Mouse (Mus musculus): ENCODE measurements around the gene Kif1b.
A peak's percentile ranks its signal among the peaks of the same experiment; 100 is the strongest.
"Not testable (repeated sequence)": the region's sequence is repeated elsewhere in the genome, so short reads cannot be mapped to it uniquely, and the experiment has no call there.

The Kif1b gene

DNA sequence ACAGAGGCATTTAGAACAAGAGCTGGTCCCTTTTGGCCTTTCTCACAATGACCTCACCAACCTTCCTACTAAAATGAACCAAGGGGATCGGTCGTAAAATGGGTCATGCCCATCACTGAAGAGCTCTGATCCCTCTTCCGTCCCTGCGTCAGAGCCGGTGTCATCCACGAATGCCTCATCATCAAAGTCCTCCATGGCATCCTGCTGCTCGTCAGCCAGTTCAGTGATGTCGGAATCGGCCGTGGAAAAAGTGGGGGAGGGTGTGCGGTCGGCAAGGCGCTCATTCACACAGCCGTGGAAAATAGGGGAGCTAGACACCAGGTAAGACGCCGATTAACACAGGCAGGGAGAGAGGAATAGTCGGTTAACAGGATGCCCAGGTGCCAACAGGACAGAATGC, 87.0 kb downstream of the Kif1b start:
- DNase-seq (ENCODE audit: low read depth, low spot score) = peak; percentile 59

DNA sequence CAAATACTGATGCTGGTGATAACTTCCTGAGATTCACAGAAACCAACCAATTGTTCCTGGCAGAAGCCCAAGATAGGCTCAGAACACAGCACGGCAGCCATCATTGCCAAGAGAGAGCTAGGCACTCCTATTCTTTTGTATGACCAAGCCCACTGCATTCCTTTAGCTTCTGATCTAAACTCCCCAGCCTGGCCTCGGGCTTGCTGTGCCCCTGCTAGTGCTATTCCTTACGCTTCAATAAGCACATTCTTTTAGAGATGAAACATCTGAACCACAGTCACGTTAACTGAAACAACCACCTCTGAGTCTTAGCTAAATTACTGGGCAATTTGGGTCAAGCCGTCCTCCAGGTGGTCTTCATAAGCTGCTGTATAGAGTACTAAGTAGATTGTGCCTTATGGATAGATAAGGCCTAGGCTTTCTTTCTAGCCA, 87.4 kb downstream of the Kif1b start:
- peak; percentile 88 for DNase-seq (ENCODE audit: low read depth, low spot score)

DNA sequence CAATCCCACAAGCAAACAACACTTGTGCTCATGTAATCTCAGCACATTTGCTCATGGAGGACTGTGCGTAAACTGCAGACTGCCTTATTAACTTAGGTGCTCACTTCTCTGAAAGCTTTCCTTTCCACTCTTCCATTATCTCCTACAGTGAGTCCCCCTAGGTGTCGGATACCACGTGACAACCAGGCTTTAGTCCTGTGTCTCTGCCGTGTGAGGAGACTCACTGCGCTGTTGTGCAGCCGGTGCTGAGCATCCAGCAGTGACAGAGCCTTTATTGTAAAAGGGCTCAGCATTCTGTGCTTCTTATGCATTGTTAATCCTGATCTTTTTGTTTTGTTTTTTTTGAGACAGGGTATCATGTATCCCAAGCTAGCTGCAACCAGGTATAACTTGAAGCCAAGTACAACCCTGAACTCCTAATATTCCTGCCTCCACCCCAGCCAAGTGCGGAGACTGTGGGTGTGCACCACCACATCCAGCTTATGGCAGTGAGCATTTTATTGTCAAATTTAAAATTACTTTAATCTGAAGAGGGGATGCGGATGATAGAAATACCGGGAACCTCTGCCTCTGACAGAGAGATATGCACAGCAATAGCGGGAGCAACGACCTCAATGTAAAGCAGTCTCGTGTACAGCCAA, 88.0 kb downstream of the Kif1b start:
- peak; percentile 46 for DNase-seq (ENCODE audit: low read depth, low spot score)

DNA sequence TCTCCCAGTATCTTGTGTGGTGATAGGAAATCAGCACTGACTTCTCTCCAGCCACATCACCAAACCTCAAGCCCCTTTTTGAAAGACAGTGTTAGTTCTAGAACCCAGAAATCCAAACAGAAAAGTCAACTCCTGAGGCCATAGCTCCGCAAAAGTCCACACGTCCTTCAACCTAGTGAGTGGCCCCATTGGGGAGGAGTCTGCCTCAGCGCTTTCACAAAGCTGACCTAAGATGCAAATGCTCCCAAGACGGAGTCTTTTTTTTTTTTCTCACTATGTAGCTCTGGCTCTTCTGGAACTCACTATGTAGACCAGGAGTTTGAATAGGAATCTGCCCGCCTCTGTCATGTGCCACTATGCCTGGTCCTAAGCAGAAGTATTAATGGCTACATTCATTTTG, 89.0 kb downstream of the Kif1b start:
- DNase-seq (ENCODE audit: low read depth, low spot score) = no peak

DNA sequence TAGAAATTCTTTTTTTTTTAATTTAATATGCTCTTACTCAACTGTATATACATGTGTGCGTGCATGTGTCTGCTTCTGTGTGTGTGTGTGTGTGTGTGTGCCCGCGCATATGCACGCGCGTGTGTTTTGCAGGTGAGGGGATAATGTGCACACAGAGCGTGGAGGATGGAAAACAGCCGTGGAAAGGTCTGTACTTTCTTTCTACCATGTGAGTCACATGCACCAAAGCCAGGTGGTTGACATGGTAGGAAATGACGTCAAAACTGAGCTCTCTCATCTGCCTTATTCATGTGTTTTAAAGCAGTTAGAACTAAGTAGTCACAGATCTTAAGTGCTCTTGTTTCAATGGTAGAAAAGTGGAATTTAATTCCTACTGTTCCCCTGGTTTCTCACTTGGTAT, 91.5 kb downstream of the Kif1b start:
- no peak for DNase-seq (ENCODE audit: low read depth, low spot score)

DNA sequence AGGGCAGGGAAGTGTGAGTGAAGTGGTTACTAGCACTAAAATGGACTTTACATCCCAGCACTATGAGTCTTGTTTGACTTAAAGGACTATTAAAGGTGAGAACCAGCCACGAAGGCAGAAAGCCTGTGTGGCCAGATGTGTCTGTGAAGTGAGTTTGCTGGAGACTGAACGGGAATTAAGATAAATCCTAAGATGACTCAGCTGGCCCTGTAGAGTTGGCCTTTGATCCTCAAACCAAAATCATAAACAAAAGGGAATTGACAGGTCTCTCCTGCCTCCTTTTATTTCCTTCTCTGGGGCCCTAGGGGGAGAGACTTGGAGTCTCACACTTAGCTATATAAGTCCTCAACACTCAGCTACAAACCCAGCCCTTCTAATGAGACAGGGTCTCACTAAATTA, 92.1 kb downstream of the Kif1b start:
- DNase-seq (ENCODE audit: low read depth, low spot score) = no peak

DNA sequence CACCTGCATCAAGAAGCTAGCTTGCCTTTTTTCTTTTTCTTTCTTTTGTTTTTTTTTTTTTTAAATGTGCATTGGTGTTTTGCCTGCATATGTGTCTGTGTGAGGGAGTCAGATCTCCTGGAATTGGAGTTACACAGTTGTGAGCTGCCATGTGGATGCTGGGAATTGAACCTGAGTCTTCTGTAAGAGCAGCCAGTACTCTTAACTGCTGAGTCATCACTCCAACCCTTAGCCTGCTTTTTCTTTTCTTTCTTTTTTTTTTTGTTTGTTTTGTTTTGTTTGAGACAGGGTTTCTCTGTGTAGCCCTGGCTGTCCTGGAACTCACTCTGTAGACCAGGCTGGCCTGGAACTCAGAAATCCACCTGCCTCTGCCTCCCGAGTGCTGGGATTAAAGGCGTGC, 93.0 kb downstream of the Kif1b start:
- not testable (repeated sequence) for DNase-seq (ENCODE audit: low read depth, low spot score)

DNA sequence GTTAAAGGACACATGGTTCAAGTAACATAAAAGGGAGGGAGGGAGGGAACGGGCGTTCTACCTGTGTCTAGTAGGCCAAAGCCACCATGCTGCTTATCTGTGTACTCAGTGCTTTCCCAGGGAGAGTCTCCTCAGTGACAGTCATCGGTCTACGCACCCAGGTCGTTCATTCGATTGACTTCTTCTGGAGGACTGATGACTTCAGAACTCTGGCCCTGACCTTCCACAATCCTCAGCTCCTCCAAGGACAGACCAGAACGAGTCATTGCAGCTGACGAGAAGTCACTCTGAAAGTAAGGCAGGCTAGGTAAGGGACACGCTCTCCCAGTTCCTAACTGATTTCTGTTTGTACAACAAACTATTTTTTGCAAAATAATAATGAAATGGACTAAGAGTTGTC, 94.0 kb downstream of the Kif1b start:
- DNase-seq (ENCODE audit: low read depth, low spot score) = no peak

DNA sequence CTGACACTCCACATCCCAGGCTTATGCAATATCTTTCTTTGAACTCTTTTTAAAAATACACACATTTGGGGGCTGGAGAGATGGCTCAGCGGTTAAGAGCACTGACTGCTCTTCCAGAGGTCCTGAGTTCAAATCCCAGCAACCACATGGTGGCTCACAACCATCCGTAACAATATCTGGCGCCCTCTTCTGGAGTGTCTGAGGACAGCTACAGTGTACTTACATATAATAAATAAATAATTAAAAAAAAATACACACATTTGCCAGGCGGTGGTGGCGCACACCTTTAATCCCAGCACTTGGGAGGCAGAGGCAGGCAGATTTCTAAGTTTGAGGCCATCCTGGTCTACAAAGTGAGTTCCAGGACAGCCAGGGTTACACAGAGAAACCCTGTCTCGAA, 96.1 kb downstream of the Kif1b start:
- DNase-seq (ENCODE audit: low read depth, low spot score) = not testable (repeated sequence)

DNA sequence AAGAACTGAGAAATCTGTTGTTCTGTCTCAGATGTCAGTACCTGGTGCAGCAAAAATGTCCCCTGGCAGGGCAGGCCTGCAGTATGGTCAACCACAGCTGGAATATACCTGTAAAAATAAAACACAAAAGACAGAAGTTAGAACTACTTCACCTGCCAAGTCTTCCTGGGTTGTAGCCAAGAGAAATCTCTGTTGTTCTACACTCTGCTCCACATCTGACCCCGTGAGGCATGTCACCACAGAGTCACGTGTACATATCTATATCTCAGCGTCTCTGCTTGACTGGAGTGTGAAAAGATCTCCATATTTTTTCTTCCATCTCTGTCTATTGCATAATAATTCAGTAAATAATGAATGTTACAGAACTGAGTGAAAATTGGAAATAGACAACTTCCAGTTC, 105.0 kb downstream of the Kif1b start:
- DNase-seq (ENCODE audit: low read depth, low spot score) = no peak

DNA sequence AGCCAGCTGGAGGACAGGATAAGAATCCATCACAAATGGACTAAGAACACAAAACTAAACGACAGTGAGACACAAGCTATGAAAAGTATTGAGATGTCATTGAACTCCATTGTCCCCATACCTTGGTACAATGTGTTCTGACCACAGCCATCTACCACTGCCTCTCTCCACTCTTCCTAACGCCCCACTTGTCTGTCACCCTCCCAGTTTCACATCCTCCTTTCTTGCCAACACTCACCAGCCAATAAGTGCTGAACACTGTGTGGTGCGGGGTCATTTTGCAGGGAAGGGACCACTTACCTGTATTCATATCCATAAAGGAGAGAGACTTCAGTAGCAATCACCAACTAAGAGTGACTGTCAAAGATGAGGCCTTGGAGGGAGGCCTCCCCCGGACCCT, 106.4 kb downstream of the Kif1b start:
- DNase-seq (ENCODE audit: low read depth, low spot score) = no peak

DNA sequence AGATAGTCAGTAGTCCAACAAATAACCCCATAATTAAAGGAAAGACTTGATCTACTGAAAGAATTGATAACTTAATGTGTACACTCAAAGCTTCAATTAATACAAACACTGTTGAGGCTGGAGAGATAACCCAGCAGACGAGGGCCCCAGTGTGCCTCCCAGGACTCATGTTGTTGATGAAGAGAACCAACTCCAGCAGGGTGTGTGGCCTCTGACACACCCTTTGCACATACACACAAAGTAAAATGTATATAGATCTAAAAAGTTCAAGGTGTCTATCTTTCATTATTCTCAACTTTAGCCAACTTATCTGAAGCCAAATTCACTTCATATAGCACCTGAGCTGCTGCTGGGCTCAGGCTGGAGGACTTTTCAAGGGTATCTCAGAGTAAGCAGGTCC, 110.3 kb downstream of the Kif1b start:
- no peak for DNase-seq (ENCODE audit: low read depth, low spot score)

DNA sequence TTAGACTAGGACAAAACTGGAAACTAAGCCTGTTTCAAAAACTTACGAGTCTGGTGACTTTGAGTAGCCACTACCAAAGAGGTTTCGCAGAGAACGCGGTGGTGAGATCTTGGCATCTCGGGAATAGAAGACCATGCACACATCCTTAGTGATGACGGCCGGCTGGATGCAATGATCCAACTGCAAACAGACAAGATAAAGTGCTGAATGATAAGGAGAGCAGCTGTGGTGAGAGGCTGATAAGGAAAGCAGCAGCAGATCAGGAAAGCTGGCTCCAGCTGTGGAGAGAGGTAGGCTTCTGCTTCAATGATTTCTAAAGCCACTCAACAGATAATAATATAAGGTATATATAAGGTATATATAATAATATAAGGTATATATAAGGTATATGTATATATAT, 116.4 kb downstream of the Kif1b start:
- DNase-seq (ENCODE audit: low read depth, low spot score) = no peak

DNA sequence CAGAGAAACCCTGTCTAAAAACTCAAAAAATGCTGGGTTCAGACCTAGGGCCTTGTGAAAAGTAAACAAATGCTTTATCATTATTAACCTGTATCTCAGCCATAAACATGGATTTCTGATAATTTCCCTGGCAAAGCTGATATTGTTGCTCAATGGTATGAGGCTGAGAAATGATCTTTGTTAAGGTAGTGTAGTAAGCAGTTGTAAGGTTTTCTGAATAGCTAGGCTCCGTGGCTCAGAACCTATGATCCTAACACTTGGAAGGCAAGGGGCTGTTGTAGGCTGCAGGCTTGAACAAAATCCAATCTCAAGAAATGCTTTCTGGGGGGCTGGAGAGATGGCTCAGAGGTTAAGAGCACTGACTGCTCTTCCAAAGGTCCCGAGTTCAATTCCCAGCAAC, 118.9 kb downstream of the Kif1b start:
- DNase-seq (ENCODE audit: low read depth, low spot score) = no peak

DNA sequence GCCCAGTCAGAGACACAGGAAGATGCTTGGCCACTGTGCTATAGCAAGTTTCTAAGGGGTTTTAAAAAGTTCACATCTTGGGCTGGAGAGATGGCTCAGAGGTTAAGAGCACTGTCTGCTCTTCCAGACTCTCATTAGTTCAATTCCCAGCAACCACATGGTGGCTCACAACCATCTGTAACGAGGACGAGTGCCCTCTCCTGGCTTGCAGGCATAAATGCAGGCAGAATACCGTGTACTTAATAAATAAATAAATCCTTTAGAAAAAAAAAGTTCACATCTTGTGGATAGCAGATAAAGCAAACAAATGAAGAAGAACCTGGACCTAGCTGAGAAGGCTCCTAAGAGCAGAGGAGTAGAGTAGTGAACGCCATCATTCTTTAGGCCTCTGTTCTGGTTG, 124.7 kb downstream of the Kif1b start:
- DNase-seq (ENCODE audit: low read depth, low spot score) = peak; percentile 52

DNA sequence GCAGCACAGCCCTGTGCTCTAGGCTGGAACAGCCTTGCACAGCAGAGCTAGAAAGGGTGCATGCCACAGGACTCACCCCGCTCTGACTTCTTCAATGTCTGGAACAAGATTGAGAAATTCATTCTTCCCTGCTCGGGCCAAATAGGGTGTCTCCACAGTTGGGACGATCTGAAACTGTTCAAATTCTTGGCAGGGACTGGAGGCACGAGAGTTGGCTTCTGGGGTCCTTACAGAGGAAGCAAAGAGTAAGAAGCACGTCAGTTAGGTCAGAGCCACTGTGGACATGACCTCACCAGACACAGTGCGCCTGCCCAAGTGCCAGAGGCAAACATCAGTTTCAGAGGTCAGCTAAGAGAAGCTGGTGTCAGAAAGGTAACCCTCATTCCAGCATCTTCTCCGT, 125.3 kb downstream of the Kif1b start:
- no peak for DNase-seq (ENCODE audit: low read depth, low spot score)

DNA sequence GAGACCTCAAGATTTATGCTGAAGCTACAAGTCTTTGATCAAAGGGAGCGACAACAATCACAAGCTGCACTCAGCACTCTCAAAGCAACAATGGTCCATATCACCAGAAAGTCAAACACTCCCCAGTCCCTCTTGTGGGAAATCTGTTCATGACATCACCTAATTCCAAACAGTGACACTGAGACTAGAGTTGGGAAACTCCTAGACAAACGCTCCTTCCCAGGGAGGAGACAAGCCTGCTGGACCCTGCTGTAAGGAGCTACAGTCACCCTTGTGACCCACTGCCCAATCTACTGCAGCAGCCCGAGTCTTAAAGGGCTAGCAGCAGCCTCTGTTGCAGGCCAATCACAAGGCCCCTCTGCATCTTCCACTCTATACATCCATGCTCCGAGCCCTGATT, 127.9 kb downstream of the Kif1b start:
- no peak for DNase-seq (ENCODE audit: low read depth, low spot score)

DNA sequence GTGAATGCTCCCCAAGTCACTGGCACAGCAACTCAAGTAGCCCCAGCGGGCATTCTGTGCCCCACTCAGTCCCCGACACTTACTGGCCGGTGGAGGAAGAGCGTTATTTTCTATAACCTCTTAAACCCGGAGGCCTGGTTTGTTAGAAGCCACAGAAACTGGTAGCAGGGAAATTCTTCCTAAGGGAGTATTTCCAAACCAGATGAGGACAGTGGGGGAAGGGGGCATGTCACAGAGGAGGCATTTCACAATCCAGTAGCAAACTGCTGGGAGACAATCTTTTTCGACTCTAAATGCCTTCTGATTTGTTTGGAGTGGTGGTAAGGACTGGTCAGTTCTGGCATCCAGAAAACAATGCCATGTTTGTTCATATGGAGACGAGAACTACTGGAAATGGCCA, 128.3 kb downstream of the Kif1b start:
- no peak for DNase-seq (ENCODE audit: low read depth, low spot score)

DNA sequence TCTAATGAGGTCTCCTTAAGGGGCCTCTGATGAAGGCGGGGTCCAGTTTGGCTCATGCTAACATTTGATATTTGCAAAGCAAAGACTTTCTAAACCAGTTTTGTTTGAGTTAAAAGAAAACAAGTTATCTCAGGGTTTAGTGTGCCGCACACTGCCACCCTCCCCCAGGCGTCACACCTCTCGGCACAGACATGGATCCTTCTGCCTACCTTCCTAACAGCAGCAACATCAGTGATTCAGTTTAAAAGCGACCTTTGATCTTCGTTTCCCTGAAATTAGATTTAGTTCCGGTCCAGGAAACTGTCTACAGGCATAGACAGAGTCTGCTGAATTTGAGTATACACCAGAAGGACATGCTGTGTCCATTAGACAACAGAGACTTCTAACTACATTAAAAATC, 129.2 kb downstream of the Kif1b start:
- no peak for DNase-seq (ENCODE audit: low read depth, low spot score)

DNA sequence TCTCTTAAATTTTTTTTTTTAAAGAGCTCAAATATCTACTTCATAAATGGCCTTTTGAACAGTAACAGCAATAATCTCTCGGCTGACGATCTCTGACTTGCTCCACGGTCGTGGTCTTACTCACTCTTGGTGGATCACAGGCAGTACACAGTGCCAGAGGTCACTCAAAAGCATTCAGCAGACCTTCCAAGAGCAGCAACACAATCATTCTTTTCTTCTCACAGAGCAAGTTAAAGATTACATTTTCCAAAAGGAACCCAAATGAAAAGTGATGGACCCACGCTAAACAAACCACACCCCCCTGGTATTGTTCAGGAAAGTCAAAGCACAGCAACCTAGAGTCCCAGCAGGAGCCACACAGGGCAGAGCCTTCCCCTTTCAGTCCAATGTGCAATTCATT, 130.4 kb downstream of the Kif1b start:
- no peak for DNase-seq (ENCODE audit: low read depth, low spot score)

DNA sequence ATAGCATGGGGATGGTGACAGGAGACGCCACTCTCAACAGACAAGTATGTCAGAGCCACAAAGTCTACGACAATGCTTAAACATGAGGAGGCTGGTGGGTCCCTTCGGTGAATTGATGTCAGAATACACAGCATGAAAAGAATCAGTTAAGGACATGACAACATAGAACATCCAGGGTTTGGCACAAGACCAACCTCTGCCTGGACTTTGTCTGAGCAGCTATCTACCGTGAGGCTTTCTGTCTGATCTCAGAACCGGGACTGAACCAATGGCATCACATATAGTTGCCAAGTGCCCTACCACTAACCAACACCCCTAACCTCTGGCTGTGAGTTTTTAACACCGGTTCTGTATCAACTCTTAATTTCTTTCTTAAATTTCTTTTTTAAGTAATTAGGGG, 130.8 kb downstream of the Kif1b start:
- no peak for DNase-seq (ENCODE audit: low read depth, low spot score)

DNA sequence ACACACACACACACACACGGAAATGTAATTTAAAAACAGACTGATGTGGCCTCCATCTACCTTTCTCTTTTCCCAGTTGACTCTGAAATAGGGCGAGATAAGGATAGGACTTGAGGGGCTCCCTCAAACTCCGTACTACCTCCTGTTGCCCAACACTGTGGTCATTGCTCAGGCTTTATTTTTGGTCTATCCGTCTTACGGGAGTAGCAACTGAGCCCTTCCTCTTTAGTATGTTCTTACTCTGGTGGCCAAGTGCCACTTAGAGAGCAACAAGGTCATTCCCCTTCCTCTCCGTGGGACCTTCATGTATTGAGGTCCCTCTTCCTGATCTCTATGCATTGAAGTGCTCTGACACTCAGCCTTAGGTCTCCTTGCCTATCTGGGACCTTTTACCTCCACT, 133.8 kb downstream of the Kif1b start:
- no peak for DNase-seq (ENCODE audit: low read depth, low spot score)

DNA sequence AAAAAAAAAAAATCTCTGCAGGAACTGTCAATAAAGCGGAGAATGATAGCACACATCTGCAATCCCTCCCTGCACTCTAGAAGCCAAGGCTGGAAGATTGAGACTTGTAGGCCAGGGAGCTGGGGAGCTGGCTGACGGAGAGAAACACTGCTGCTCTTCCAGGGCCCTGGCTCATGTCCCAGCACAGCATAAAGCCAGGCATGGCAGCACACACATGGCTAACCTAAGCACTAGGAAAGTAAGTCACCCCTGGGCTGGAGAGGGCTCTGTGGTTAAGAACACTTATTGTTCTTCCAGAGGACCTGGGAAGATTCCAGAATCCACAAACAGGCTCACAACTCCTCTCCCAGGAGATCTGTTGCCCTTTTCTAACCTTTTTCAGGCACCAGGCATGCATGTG, 134.8 kb downstream of the Kif1b start:
- DNase-seq (ENCODE audit: low read depth, low spot score) = peak; percentile 61

DNA sequence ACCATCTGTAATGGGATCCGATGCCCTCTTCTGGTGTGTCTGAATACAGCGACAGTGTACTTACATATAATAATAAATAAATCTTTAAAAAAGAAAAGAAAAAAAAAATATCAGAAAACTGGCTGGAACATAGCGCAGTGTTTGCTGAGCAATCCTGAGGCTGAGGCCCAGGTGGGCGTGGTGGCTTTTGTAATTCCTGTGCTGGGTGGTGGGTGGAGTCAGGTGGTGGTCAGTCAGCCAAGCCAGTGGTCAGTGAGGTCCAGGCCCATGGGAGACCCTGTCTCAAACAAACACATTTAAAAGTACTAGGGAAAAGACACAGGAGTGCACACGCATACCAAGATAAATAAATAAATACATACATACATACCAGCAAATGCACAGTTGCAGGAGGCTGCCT, 135.4 kb downstream of the Kif1b start:
- DNase-seq (ENCODE audit: low read depth, low spot score) = no peak
